Mouse (Mus musculus): ENCODE measurements at regions not wholly inside any gene's neighbourhood (a gene's known extent, or its start where the extent isn't known, plus 50 kb on each side); places are given as distances from the start of the nearest gene placed in this dataset.

DNA sequence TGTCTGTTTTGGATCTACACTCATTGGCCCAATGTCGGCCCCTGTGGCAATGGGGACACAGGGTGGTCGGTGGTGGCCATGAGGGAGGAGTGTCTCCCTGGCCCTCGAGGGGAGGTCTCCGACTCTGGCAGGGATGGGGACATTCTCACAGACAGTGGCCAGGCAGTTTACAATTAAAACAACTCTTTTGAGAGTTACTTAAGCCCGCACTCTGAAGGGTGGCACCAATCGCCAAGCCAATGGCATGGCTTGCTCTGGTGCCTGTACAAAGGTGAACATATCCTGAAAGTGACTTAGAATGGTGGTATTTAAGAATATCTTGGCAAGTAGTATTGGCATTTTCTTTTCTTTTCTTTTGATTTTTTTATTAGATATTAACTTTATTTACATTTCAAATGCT, 129.1 kb downstream of the Ly6f start:
- Histone ChIP-seq H3K4me3 (ENCODE audit: insufficient read depth, low read depth, low read length) (no peak overlapping the region), H3K36me3 (ENCODE audit: control insufficient read depth, insufficient read depth, low read length) (no peaks in the 10 kb centered on the region), H3K27ac (ENCODE audit: insufficient read depth, low read depth, low read length) (no peak overlapping the region), H3K4me1 (ENCODE audit: control insufficient read depth, insufficient read depth, low read length) (peaks cover 13% of the 10 kb centered on the region), H3K27me3 (replicated peaks; ENCODE audit: control insufficient read depth, insufficient read depth, low read length) (no peaks in the 10 kb centered on the region)
- TF ChIP-seq CTCF (conservative IDR thresholded peaks at IDR 0.05; ENCODE audit: insufficient read depth, insufficient read length, low read depth, low read length) (no peak), POLR2A (IDR thresholded peaks at IDR 0.05; ENCODE audit: low read depth, low read length) (no peak)
- peak; percentile 38 for DNase-seq
- WGBS = 88% methylated on average over 6 of the region's 6 CpGs

Data from kidney, adult 2 months (tissue).